In genomic region chr9:15705706-15706105, GRCm38 (mm10) we compare ENCODE assay signal across 27 mouse cellular contexts.
"Had no signal": no experiment of that assay in that cellular context is flagged by ENCODE, and none has a peak within 500 bp of the region (broad histone marks: within the 10 kb centered on the region; RNA-seq: fewer than 3 reads in every experiment).

No protein-coding gene starts in this region.

- H3K27me3 ChIP-seq: heart, embryonic 13.5 days; heart, embryonic 15.5 days; hindbrain, embryonic 13.5 days; hindbrain, embryonic 15.5 days; kidney, embryonic 15.5 days; limb, embryonic 12.5 days had no signal

- H3K4me2 ChIP-seq: heart, embryonic 11.5 days; heart, embryonic 13.5 days; heart, embryonic 15.5 days; hindbrain, embryonic 13.5 days; hindbrain, embryonic 15.5 days; kidney, embryonic 15.5 days; limb, embryonic 12.5 days; liver, embryonic 11.5 days had no signal

- H3K9ac ChIP-seq: forebrain, postnatal 0 days; heart, embryonic 13.5 days; heart, embryonic 15.5 days; hindbrain, embryonic 13.5 days; hindbrain, embryonic 15.5 days; kidney, embryonic 15.5 days; limb, embryonic 12.5 days; liver, embryonic 14.5 days had no signal

- H3K4me3 ChIP-seq: heart, embryonic 13.5 days; heart, embryonic 15.5 days; hindbrain, embryonic 13.5 days; hindbrain, embryonic 15.5 days; kidney, embryonic 15.5 days; limb, embryonic 12.5 days had no signal

- ATAC-seq: forebrain, postnatal 0 days; hindbrain, postnatal 0 days; intestine, embryonic 16.5 days had no signal

- H3K36me3 ChIP-seq: heart, embryonic 13.5 days; heart, embryonic 15.5 days; hindbrain, embryonic 13.5 days; hindbrain, embryonic 15.5 days; kidney, embryonic 15.5 days; limb, embryonic 12.5 days had no signal

- H3K9me3 ChIP-seq: heart, embryonic 13.5 days; heart, embryonic 15.5 days; hindbrain, embryonic 13.5 days; hindbrain, embryonic 15.5 days; kidney, embryonic 15.5 days; limb, embryonic 12.5 days had no signal

- H3K27ac ChIP-seq: heart, embryonic 13.5 days; heart, embryonic 15.5 days; hindbrain, embryonic 13.5 days; hindbrain, embryonic 15.5 days; hindbrain, postnatal 0 days; kidney, embryonic 15.5 days; kidney, postnatal 0 days; limb, embryonic 12.5 days; liver, embryonic 14.5 days had no signal

- DNase-seq: forebrain, postnatal 0 days; gastrocnemius, postnatal 14 days; gastrocnemius, postnatal 36 days; heart, adult 18-20 months; heart, postnatal 14 days; heart, postnatal 36 days; kidney, adult 11 months; kidney, adult 2 months; kidney, adult 9 months; kidney, postnatal 14 days; kidney, postnatal 36 days; layer of hippocampus, adult 9-11 months; layer of hippocampus, postnatal 36 days; left cerebral cortex, postnatal 4 days; liver had no signal
